Mouse (Mus musculus): ENCODE measurements around the gene Nol4l.

Nol4l gene

GRCm38 (mm10) chr2:153542936-153543668 lies 13.3 kb upstream of the Nol4l start:
- DNase-seq, result no peak

DNA sequence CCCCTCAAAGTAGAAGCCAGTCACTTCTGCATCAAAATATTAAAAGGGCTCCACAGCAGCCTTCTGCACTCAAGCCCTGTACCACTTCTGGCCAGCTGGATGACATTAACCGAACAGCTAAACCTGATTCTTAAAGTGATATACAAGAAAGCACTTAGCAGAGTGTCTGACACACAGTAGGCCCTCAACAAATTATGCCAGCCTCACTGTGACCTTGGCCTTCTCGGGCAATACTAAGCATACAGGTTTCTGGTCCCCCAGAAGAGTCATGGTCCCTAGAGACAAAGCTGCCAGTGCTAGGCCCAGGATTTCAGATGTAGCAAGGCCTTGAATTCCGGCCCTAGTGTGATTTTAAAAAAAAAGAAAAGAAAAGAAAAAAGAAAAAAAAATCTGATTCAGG lies 9.1 kb upstream of the Nol4l start:
- DNase-seq, result no peak

- DNase-seq, result no peak
Measured at GRCm38 (mm10) chr2:153533981-153534380, 4.2 kb upstream of the Nol4l start.

DNA sequence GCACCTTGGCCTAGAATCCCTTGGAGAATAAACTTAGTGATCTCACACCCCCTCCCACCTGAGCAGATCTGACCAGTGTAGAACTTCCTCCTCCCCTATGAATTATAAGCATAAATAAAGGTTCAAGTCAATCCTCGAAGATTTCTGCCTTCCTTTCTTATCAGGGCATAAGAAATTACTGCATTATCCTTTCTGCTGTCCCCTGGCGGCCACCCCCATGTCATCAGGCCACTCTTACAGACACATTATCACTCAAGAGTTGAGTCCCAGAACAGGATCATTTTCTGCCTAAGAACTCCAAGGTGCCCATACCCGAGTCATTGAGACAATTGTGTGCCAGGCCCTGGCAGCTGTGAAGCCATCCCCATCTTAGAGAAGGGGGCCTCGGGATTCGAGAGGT lies 1.2 kb upstream of the Nol4l start:
- no peak for DNase-seq

DNA sequence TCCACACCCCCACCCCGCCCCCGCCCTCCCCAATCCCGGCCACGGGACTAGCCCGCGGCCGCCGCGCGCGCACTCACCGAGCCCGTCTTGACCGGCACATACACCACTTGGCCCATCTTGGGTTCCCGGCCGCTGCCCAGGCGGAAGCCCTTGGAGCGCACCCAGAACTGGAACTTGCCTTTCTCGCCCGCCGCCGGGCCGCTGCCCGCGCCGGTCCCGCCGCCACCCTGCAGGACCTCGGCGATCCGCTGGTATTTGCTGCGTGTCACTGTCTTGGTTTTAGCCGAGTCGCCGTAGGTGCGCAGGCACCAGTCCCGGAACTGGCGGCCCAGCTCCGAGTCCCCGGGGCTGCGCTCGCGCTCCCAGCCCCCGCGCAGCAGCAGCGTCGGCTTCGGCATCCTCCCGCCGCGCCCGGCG lies 398 bp downstream of the Nol4l start:
- DNase-seq, result peak; percentile 68

DNA sequence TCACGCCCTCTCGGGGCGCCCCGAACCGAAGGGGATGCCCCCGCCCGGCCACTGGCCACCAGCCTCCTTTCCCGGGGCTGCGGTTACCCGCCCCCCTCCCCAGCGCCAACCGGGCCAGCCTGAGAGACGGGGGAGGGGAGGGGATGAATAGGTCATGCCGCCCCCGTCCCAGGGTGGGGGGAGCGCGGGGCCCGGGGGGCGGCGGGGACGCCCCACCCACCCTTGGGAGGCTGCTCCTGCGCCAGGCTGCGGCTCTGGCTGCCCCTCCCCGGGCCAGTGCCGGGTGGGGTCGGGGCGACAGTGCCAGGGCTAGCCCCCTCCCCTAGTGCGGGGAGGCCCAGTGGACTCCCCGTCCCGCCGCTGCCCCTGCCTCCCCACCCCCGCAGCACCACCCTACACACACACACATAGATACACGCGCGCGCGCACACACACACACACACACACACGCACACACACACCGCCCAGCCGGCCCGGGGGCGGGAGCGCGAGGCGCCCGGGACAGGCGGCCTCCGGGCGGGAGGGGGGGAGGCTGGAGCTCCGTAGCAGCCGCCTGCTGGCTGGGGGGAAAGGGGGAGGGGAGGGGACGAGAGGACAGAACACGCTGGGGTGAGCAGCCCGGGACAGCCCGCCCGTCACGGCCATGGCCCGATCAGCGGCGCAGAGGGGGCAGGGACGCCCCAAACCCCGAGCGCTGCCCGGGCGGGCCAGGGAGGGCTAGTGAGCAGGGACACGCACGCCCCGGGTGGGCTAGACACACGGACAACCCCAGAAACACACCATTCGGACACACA lies 1.0 kb downstream of the Nol4l start:
- DNase-seq, result peak; percentile 82

GRCm38 (mm10) chr2:153527580-153528531 lies 1.9 kb downstream of the Nol4l start:
- DNase-seq, result peak; percentile 90

- DNase-seq, result no peak
Measured at GRCm38 (mm10) chr2:153526850-153527530, 2.8 kb downstream of the Nol4l start.

DNA sequence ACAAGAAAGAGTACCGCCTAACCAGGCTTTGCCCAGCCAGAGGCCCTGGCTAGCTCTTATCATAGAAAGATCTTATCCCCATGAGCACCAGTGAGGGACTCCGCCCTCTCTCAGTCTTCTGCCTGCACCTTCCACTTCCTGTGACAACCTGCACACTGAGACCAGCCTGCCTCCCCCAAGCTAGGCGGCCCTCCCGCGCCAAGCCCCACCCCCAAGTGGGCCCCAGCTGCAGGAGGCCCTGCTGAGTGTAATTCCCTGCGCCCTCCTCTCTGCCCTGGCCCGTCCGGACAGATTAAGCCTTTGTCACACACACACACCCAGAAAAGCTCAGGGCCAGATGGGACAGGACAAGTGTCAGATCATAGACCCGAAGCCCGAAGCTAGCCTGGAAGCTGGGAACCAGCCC lies 3.9 kb downstream of the Nol4l start:
- DNase-seq, result peak; percentile 86

GRCm38 (mm10) chr2:153524727-153525126 lies 5.0 kb downstream of the Nol4l start:
- no peak for DNase-seq

GRCm38 (mm10) chr2:153523656-153524055 lies 6.1 kb downstream of the Nol4l start:
- DNase-seq, result no peak

DNA sequence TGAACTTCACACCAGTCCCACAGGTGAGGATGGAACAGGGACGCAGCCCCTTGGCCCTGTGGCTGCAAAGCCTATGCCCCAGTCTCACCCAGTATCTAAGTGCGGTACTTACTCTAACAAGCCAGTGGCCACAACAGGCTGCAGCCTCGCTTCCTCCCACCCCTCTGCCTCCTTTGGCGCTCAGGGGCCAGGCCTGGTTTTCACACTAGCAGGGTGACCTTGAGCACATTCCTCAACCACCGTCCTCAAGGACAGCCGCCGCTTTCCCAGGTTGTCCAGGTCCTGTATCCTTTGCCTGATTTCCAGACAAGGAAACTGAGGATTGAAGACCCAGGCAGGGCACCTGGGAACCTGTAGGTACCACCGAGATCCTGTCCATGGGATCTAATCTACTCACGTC lies 6.6 kb downstream of the Nol4l start:
- no peak for DNase-seq

DNA sequence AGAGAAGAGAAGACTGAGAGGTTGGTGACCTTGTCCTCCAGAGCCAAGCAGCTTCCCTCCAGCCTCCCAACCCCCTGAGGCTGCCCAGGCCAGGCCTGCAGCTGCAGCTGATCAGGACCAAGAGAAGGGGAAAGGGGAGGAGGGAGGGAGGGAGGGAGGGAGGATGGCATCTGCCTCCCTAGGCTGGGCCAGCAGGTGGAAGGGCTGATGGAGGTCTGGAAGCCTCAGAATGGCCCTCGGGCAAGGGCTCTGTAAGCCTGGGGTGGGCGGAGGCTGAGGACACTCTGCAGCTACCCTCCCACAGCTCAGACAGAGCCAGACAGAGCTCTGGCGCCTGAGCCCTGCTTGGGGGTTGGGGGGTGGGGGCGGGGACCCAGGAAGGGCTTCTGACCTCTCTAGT lies 7.5 kb downstream of the Nol4l start:
- peak; percentile 91 for DNase-seq

GRCm38 (mm10) chr2:153520057-153520456 lies 9.7 kb downstream of the Nol4l start:
- DNase-seq, result no peak

DNA sequence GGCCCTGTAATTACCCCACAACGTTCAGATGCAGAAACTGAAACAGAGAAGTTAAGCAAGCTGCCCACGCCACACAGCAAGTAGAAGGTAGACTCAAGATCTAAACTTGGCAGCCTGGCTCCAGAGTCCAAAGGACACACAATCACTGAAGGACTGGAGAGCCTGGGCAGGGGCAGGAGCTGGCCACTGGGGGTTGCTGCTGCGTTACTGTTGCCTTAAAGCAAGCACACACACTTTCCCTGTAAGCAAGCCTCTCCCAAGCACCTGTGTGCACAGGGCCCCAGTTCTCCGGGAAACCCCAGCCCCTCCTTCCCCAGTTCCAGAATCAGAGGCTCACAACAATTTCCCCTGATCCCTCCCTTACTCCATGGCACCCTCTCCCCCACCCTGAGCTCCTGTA lies 12.8 kb downstream of the Nol4l start:
- no peak for DNase-seq

DNA sequence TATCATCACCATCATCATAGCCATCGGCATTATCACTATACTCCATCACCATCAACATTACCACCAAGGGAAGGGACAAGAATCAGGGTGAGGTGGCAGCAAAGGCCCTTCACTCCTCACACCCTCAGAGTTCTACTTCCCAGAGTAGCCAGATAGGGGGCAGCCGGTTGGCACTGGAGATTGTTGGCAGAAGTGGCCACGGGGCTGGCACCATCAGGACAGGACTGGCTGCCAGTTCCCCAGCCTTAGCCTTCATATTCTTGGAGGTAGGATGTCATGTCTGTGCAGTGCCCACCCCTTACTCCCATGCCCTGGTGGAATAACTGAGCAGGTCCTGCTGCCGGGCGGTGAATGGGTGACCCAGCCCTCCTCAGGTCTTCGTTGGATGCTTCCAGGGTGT lies 14.2 kb downstream of the Nol4l start:
- no peak for DNase-seq

DNA sequence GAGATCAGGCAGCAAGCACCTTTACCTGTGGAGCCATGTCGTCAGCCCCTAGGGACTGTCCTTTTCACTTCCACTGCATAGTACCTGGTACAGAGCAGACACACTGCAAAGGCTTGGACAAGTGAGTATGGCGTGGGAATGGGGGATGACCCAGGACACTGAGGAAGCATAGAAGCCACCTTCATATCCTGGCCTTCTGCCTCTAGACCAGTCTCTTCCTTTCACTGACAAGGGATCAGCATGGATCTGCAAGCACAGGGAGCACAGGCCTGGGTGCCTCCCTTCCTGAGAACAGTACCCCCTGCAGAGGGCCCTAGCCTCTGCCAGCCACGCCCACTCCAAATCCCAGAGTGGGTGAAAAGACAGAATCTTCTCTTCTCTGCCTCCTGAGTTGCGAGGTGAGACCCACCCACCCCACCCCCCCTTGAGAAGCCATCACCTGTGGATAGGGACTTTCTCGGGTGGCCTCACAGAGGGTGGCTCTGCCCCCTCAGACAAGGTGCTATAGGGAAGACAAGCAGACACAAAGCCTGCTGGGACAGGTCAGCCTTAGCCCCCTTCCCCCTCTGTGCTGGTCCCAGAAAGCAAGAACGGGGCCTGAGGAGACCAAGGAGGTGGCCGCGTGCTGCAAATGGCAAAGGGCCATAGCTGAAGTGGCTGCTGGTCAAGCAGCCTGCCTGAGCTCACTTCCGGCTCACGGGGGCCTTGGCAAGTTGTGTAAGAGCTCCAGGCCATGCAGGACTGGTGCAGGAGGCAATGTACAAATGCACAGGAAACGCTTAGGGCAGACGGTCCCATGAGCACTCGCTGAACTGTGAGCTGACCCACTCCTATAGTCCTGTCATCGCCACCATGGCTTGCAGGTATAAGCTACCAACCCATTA lies 15.0 kb downstream of the Nol4l start:
- no peak for DNase-seq

- no peak for DNase-seq
Measured at GRCm38 (mm10) chr2:153513983-153514382, 15.8 kb downstream of the Nol4l start.

GRCm38 (mm10) chr2:153512416-153513323 lies 17.1 kb downstream of the Nol4l start:
- peak; percentile 38 for DNase-seq

DNA sequence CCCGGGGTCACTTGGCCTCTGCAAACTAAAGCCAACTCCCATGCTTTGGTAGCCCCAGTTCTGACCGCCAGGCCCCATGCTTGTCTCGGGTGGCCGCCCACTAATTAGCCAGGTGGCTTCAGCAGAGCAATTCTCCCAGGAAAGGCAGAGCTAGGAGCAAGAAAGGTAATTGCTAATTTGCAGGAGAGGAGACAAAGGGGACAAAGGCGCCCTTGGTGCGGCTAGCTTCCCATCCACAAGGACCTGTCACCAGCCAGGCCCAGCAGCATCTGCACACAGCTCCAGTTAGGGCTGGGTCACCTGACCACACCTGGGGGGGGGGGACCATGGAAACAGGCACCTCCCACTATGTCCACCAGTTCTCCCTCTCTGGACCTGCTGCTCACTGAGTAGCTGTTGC lies 18.2 kb downstream of the Nol4l start:
- DNase-seq, result peak; percentile 49
